Mouse (Mus musculus) cerebellum, adult 9-11 months (tissue): ENCODE data around the gene Mief2.

Source experiments
- DNase-seq: peaks from one replicate; pipeline ENCODE4 v3.0.0; 2022

The Mief2 gene

GRCm38 (mm10) chr11:60779673-60780189 is 51.5 kb downstream of the Mief2 start:
- no peak for DNase-seq
